Mouse (Mus musculus) midbrain, embryonic 15.5 days (tissue): ENCODE data around the gene Duxbl1. TPM values are rescaled to one million over a fixed set of nuclear protein-coding genes. Genes with fewer than 3 reads are reported as not detected.
"Not testable (repeated sequence)": the region's sequence is repeated elsewhere in the genome, so short reads cannot be mapped to it uniquely, and the experiment has no call there.

Source experiments
- ATAC-seq: fragments of 200-750 bp; cut with Nextera tagmentation; replicated peaks from 2 replicates; pipeline ENCODE4 v1.8.0; 2017; ENCODE audit warnings: moderate TSS enrichment
- H3K27ac ChIP-seq: fragments of 300-500 bp; sonication (generic); 2 replicates; pipeline ENCODE4 v1.5.1; 2015; ENCODE audit warnings: mild to moderate bottlenecking, inconsistent platforms
- H3K27me3 ChIP-seq: fragments of 300-500 bp; sonication (generic); replicated peaks from 2 replicates; pipeline ENCODE4 v1.6.1; 2015; ENCODE audit warnings: inconsistent platforms
- H3K36me3 ChIP-seq: fragments of 300-500 bp; sonication (generic); replicated peaks from 2 replicates; pipeline ENCODE4 v1.6.1; 2015; ENCODE audit warnings: inconsistent platforms
- H3K4me1 ChIP-seq: fragments of 300-500 bp; sonication (generic); 2 replicates; pipeline ENCODE4 v1.6.1; 2015; ENCODE audit warnings: inconsistent platforms
- H3K4me2 ChIP-seq: fragments of 300-500 bp; sonication (generic); 2 replicates; pipeline ENCODE4 v1.6.1; 2015; ENCODE audit warnings: inconsistent platforms, mild to moderate bottlenecking, moderate library complexity
- H3K4me3 ChIP-seq: fragments of 300-500 bp; sonication (generic); 2 replicates; pipeline ENCODE4 v1.5.1; 2015; ENCODE audit warnings: mild to moderate bottlenecking, inconsistent platforms
- H3K9ac ChIP-seq: fragments of 300-500 bp; sonication (generic); 2 replicates; pipeline ENCODE4 v1.6.1; 2015; ENCODE audit warnings: mild to moderate bottlenecking, inconsistent platforms
- H3K9me3 ChIP-seq: fragments of 300-500 bp; sonication (generic); 2 replicates; pipeline ENCODE4 v1.6.1; 2016; ENCODE audit warnings: inconsistent platforms
- WGBS: fragments of 180-500 bp; shearing (Covaris S2); methylation state at CpG from one replicate; pipeline ENCODE4 v1.1.7; 2015; ENCODE audit warnings: mixed read lengths; 5-methylcytosine and 5-hydroxymethylcytosine counted together
- polyA plus RNA-seq: library from polyadenylated mRNA; unstranded; fragments of >200 nt; fragmentation: Nextera tagmentation; extraction: Ambion mirVana; gene quantifications from 2 replicates; pipeline ENCODE4 v1.2.1, GENCODE M21; 2015

Duxbl1 gene
- 2.5 and 3.5 TPM in 2 replicates for polyA plus RNA-seq

- H3K9ac ChIP-seq = 0 out of 2 replicates have a peak within 1 kb of the TSS, but pooled peaks have one; percentile 34
- not testable (repeated sequence) for H3K36me3 ChIP-seq, H3K4me1 ChIP-seq, H3K27me3 ChIP-seq, H3K9me3 ChIP-seq
- peak; percentile 90 for ATAC-seq
- peak within 1 kb of the TSS; percentile 88 for H3K27ac ChIP-seq
- WGBS = no CpG with 5 or more reads among the region's 25 CpGs
- H3K4me2 ChIP-seq = peak within 1 kb of the TSS; percentile 45
- H3K4me3 ChIP-seq = peak within 1 kb of the TSS; percentile 28
Measured at GRCm38 (mm10) chr14:25978371-25979241, at the start of gene Duxbl1. Gene Duxbl1 (plus strand): TSS chr14:25978577.

GRCm38 (mm10) chr14:25936867-25937630 lies 41.3 kb upstream of the Duxbl1 start:
- H3K27me3 ChIP-seq, H3K9ac ChIP-seq, H3K4me2 ChIP-seq, H3K4me1 ChIP-seq, H3K36me3 ChIP-seq, H3K9me3 ChIP-seq, ATAC-seq, H3K27ac ChIP-seq, H3K4me3 ChIP-seq: not testable (repeated sequence)
- no CpG with 5 or more reads among the region's 5 CpGs for WGBS

DNA sequence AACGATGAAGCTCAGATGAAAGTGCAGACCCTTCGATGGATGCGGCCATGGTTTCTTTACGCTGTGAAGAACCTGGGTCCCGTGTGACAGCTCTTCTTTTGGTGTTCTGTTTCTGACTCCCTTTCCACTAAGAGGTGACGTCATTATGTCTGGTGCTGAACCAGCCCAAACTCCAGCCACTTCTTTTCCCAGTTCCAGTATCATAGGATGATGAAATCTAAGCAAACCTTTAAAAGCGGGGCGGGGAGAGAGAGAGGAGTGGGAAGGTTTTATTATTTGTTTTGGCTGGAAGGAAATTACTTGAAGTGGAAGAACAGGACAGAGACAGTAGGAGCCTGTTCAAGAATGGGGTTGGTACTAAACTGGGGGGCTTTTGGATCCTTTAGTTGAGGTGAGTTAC lies 40.4 kb upstream of the Duxbl1 start, which contains the start of gene Cphx1:
TSS of gene Cphx1 (plus strand) at position 301 of the 400 bp plus-strand sequence.
- not testable (repeated sequence) for H3K9ac ChIP-seq, H3K4me2 ChIP-seq, H3K27ac ChIP-seq, H3K9me3 ChIP-seq, ATAC-seq, H3K27me3 ChIP-seq, H3K4me3 ChIP-seq, H3K36me3 ChIP-seq, H3K4me1 ChIP-seq
- WGBS = no CpG with 5 or more reads among the region's 8 CpGs

DNA sequence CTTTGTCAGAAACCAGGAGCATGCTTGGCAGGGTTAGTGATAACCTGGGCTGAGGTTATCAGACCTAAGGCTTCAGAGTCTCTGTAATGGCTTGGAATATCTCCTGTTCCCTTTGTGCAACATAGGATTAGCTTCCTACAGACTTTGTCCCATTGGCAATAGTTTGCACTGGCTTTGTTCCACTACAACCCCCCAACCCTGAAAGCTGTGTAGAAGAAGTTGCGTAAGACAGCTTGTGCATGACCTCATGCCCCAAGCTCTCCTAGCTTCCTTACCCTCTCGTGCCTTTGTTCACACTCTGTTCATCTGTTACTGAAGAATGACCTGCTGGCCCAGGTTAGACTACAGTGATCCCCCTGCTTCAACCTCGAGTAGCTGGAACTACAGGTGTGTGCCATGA lies 20.5 kb upstream of the Duxbl1 start:
- H3K27me3 ChIP-seq, H3K9ac ChIP-seq, H3K27ac ChIP-seq, H3K4me1 ChIP-seq, H3K4me3 ChIP-seq, H3K36me3 ChIP-seq, H3K4me2 ChIP-seq, ATAC-seq, H3K9me3 ChIP-seq: not testable (repeated sequence)
- no CpG with 5 or more reads among the region's 3 CpGs for WGBS

DNA sequence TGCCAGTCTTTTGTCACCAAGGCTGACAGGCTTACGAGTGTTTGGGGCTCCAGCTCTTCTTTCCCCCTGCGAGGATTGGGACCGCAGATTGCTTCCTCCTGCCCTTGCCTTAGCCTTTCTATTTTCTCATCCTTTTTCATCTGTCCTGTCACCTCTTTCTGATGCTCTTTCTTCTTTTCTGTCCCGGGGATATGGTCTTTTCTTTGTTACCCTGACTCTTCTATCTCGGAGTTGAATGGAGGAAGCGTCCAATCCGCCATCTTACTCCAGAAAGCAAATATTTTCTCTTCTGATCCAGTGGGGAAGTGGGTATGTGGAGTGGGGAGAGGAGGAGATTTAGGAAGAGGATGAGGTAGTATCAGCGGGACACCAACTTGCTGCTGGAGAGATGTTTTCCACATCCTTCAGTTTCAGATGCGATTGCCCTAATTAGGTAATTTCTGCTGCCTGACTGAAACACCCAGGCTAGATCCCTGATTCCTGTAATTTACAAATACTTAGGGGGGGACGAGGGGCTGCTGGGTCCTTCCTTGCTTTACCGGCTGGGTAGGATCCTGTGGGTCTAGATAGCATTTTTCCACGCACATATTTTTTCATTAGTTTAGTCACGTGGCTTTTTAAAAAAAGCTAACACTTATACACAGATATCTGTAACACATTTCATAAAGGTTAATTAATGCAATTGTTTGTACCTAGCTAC lies 1.0 kb downstream of the Duxbl1 start:
- 2% methylated on average over 7 of the region's 13 CpGs for WGBS
- Histone ChIP-seq H3K4me2 (peak overlapping the region; percentile 45), H3K4me3 (peak overlapping the region; percentile 28), H3K9ac (0 out of 2 replicates have a peak overlapping the region, but pooled peaks have one; percentile 34), H3K27ac (peak overlapping the region; percentile 88)
- not testable (repeated sequence) for H3K4me1 ChIP-seq, H3K27me3 ChIP-seq, H3K36me3 ChIP-seq, H3K9me3 ChIP-seq
- ATAC-seq = peak; percentile 56

- WGBS = 83% methylated on average over 5 of the region's 9 CpGs
- not testable (repeated sequence) for H3K9me3 ChIP-seq
Measured at GRCm38 (mm10) chr14:25981880-25982279, 3.5 kb downstream of the Duxbl1 start.

GRCm38 (mm10) chr14:26007462-26007861 lies 29.1 kb downstream of the Duxbl1 start:
- not testable (repeated sequence) for H3K9me3 ChIP-seq, H3K9ac ChIP-seq, ATAC-seq, H3K36me3 ChIP-seq, H3K4me2 ChIP-seq, H3K27ac ChIP-seq, H3K4me1 ChIP-seq, H3K27me3 ChIP-seq, H3K4me3 ChIP-seq
- WGBS = no CpG with 5 or more reads among the region's 2 CpGs

More at GRCm38 (mm10) chr14:25981880-25982279, 3.5 kb downstream of the Duxbl1 start:
- H3K4me2 ChIP-seq, H3K4me1 ChIP-seq, H3K4me3 ChIP-seq, ATAC-seq, H3K27ac ChIP-seq, H3K9ac ChIP-seq, H3K36me3 ChIP-seq, H3K27me3 ChIP-seq: not testable (repeated sequence)

DNA sequence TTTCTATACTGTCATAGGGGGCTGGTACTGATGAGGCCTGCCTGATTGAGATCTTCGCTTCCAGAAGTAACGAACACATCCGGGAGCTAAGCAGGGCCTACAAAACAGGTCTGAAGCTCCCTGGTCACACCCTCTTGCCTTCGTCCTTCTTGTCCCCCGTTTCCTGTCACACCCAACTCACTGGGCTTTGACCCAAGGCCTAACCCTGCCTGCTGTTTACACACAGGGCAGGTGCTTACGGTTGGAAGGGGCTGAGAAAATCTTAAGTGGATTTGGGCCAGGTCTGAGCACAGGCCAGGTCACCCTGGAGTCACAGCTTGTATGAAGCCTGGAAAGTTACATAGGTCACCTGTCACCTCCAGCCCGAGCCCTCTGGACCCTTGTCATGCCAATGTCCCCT lies 38.0 kb downstream of the Duxbl1 start:
- not testable (repeated sequence) for H3K27me3 ChIP-seq, H3K4me3 ChIP-seq, H3K9ac ChIP-seq, ATAC-seq, H3K9me3 ChIP-seq, H3K4me1 ChIP-seq, H3K27ac ChIP-seq, H3K4me2 ChIP-seq, H3K36me3 ChIP-seq
- WGBS = no CpG with 5 or more reads among the region's 7 CpGs

- not testable (repeated sequence) for H3K9ac ChIP-seq, H3K4me2 ChIP-seq, H3K9me3 ChIP-seq, H3K27me3 ChIP-seq, H3K27ac ChIP-seq, H3K36me3 ChIP-seq, ATAC-seq, H3K4me3 ChIP-seq, H3K4me1 ChIP-seq
- WGBS = no CpG with 5 or more reads among the region's 9 CpGs
Measured at GRCm38 (mm10) chr14:26021555-26021954, 43.2 kb downstream of the Duxbl1 start.

- not testable (repeated sequence) for H3K9me3 ChIP-seq, H3K27me3 ChIP-seq, H3K36me3 ChIP-seq, H3K4me2 ChIP-seq, H3K9ac ChIP-seq, H3K4me3 ChIP-seq, H3K4me1 ChIP-seq, ATAC-seq, H3K27ac ChIP-seq
- no CpG with 5 or more reads among the region's 6 CpGs for WGBS
Measured at GRCm38 (mm10) chr14:26022831-26023230, 44.5 kb downstream of the Duxbl1 start.

GRCm38 (mm10) chr14:26025653-26026052 lies 47.3 kb downstream of the Duxbl1 start:
- H3K4me2 ChIP-seq, H3K9me3 ChIP-seq, H3K36me3 ChIP-seq, H3K27ac ChIP-seq, H3K27me3 ChIP-seq, H3K4me3 ChIP-seq, H3K9ac ChIP-seq, H3K4me1 ChIP-seq, ATAC-seq: not testable (repeated sequence)
- no CpG with 5 or more reads among the region's 12 CpGs for WGBS

DNA sequence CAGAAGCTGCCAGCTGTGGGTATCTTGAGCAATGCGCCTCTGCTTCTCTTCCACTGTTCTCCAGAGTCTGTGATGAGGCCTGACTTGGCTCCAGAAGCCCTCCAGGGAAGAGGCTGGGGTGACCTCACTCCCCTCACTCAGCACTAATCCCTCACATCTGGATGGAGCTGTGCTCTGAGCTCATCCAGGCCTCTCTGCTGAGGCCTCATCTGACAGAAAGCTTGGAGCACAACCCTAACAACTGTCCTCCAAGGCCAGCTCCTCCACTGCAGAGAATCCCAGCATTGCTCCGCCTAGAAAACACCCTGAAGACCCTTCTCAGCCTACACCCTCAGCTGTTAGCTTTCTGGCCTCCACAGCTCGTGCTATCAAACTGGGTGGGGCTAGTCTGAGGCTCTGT lies 56.0 kb downstream of the Duxbl1 start:
- not testable (repeated sequence) for H3K27ac ChIP-seq, H3K4me2 ChIP-seq, H3K9ac ChIP-seq, H3K9me3 ChIP-seq, H3K27me3 ChIP-seq, ATAC-seq, H3K4me1 ChIP-seq, H3K4me3 ChIP-seq, H3K36me3 ChIP-seq
- no CpG with 5 or more reads among the region's 3 CpGs for WGBS
